Mouse (Mus musculus) left cerebral cortex, postnatal 14 days (tissue): ENCODE data around the gene Prr15l. TPM values are rescaled to one million over a fixed set of nuclear protein-coding genes. Genes with fewer than 3 reads are reported as not detected.

ENCODE experiments used
- DNase-seq, 2 experiments: peaks; one replicate each; pipeline ENCODE4 v3.0.0; 2021 to 2022; ENCODE audit warnings: low spot score in 2 of 2, mixed read lengths in 1 of 2
- intact Hi-C: fragments of 180-260 bp; cut with DNase I; formaldehyde crosslinking; loops from one replicate; pipeline ENCODE4 v1.15.1; 2025
- total RNA-seq, 2 experiments: library from RNA; stranded (reverse); gene quantifications; 2 replicates each; pipeline ENCODE4 v1.2.3; 2021

Prr15l gene
- total RNA-seq, 2 experiments from 2014 or later = not detected

DNA sequence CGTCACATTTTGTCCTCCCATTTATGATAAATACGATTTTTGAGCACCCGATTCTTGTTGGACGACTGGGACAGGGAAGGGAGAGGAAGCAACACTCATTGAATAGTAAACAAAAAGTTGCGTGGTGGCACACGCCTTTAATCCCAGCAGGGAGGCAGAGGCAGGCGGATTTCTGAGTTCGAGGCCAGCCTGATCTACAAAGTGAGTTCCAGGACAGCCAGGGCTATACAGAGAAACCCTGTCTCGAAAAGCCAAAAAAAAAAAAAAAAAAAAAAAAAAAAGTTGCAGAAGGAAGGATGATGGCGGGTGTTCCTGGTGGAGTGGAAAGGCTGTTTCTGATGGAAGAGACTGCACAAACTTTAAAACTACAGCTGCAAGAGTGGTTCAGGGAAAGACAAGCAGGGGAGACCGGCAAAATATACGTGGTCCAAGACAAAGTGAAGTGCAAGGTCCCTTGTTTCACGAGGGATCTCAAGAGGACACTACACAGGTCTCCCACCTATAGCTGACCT, 11.0 kb upstream of the Prr15l start:
- DNase-seq = no peak
- intact Hi-C loops = loop anchor here (2.0 to 5.0 kb wide), 3 partner anchors 46 to 105 kb away; no protein-coding TSS in a partner anchor

DNA sequence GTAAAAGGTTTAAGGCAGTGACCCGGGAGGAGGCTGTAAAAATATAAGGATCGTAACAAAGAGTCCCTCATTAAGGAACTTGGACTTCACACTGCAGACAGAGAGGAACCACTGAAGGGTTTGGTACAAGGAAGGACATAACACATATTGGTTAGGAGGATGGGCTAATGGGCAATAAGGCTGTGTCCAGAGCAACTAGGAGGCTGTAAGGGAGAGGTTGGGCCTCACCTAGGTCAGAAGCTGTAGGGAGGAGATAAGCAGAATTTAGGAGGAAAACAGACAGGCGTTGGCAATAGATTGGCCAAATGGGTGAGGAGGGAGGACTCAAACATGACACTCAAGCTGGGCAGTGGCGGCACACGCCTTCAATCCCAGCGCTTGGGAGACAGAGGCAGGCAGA, 10.5 kb upstream of the Prr15l start:
- intact Hi-C loops = loop anchor here (2.0 to 5.0 kb wide), 3 partner anchors 45 to 105 kb away; no protein-coding TSS in a partner anchor
- DNase-seq = no peak

DNA sequence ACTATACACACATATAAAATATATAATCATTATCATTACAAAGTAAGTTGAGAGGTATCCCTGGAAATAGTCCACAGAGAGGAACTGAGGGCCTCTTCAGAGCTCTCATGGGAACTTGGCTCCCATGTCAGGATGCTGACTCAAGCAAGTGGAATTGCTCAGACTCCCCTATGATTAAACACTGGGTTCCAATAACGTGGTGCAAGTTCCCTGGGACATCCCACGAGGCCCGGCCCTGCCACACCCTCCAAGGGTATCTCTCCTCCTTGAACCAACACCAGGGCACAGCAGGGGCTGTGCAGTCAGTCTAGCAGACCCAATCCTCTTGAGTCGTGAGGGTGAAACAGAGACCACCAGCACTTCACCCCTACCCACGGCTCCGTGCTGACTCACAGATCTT, 8.9 kb upstream of the Prr15l start:
- intact Hi-C loops = loop anchor here (5.0 kb wide), 2 partner anchors 58 to 103 kb away; no protein-coding TSS in a partner anchor
- DNase-seq = no peak

DNA sequence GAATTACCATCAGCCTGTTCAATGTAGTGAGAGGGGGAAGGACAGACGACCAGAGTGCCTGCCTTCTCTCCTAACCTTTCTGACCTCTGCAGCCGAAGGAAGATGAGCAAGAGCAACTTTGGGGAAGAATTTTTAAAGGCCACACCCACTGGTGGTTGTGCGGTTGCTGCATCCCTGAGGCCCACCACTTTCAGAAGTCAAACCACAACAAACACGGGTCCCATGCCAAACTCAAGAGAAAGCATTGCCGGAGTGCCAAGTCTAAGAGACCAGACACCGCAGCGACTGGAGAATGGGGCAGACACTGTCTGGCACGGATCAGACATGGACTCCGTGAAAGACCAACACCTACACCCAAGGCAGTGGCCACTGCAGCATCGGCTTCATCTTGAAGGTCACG, 3.0 kb upstream of the Prr15l start:
- intact Hi-C loops = no loop called here
- DNase-seq = no peak

DNA sequence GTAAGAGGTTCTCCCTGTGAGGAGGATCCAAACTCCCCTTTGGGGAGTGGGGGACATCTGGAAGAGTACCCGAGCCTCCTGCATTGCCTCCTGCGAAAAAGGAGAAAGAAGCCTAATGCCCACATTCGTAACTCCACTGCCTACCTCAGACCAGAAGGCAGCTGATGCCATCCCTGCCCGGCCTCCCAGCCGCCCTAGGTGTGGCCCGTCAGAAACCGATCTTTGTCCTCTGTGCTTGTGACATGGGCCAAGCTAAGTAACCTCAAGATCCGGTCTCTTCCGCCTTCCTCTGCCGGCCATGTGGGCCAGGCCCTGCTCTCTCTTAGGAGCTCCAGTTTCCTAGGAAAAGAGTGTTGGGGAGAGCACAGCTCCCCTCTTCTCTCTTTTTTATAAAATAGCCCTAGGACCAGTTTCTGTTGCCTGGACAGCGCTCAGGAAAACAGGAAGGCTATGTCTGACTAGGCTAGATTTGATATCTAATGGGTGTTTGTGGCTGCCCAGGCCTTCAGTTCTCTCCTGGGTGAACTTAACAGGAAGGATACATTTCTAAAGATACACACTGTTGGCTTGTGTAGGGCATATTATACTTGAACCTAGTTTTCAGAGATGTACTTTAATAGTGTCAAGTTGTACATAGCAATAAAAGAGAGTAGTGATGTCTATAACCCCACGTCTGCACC, 2.3 kb upstream of the Prr15l start:
- intact Hi-C loops = no loop called here
- no peak for DNase-seq

DNA sequence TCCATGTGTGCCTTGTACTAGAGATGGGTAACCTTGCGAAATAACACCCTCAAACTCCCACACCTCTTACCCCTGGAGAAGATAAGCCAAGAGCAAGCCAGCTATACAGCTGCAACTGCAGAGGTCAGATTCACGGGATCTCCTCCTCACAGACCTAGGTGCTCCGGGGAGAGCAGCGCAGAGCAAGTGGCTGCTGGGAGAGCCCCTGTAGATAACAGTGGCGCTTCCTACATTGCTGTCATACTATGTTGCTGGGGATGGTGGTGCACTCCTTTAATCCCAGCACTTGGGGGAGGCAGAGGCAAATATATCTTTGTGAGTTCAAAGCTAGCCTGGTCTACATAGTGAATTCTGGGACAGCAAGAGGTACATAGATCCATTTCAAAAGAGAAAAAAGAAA, 1.3 kb upstream of the Prr15l start:
- no peak for DNase-seq
- intact Hi-C loops = no loop called here

DNA sequence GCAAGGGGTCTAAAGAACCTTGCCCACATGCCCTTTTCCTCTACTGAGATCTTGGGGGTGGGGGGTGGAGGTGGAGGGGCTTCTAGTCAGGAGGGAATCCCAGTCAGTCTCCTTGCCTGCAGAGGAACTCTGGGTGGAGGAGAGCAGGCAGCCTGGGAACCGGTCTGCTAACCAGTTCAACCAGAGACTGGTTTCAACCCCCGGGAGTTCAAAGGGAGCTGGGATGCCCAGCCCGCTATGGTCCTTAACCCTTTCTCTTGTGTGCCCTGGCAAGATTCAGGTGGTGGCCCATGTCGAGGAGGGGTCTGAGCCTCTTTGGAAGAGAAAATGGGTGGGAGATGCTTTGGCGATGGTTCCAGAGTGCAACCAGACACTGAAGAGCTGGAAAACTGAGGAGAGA, 787 bp downstream of the Prr15l start:
- intact Hi-C loops = no loop called here
- DNase-seq = no peak

DNA sequence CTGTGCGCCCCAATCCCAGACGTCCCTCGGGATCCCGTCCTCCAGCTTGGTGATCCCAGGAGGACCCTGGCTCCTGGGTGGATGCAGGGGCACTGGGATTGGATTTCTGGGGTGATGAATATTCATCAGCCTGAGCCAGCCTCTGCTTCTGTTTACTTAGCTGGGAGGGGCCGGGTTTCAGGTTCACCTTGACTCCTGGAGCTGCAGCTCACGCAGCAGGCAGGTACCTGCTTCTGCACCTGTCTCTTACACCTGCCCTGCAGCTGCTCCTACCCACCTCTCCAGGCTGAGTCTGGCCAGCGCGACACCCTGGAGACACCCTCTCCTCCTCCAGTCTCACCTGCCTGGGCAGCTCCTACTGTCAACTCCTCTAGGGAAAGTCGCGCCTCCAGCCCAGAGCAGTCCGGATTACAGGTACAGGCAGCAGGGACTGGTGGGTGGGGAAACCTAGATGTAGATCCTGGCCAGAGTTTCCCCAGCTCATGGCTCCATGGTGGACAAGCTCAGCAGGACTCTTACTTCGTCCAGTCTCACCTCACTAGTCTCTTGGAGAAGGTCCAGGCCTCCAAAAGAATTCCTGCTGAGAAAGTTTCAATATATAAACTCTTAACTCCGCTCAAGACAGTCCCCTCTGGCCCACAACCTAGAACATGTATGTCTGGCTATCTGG, 1.3 kb downstream of the Prr15l start:
- no peak for DNase-seq
- intact Hi-C loops = no loop called here

DNA sequence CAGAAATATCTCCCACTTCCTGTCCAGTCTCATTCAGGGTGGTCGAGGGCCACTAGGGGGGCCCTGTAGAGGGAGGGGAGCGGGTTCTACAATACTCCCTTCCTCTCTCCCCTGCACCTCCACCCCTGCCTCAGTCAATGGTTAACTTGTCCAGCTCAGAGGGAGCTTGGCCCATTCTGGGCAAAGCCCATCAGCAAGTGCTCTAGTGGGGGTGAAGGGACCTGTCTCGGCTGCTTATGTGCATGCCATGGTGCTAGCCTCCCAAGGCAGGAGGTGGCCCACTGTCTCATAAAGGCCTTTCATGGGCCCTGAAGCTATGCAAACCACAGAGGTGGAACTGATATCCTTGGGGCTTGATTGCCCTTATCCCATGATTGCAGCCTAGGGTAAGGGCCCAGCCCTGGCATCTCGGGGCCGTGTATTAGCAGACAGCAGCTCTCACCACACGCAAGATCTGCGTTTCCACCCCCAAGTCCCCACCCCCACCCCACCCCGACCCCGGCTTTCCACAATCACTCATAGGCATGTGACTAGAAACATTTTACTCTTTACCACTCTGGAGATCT, 1.9 kb downstream of the Prr15l start:
- intact Hi-C loops = no loop called here

DNA sequence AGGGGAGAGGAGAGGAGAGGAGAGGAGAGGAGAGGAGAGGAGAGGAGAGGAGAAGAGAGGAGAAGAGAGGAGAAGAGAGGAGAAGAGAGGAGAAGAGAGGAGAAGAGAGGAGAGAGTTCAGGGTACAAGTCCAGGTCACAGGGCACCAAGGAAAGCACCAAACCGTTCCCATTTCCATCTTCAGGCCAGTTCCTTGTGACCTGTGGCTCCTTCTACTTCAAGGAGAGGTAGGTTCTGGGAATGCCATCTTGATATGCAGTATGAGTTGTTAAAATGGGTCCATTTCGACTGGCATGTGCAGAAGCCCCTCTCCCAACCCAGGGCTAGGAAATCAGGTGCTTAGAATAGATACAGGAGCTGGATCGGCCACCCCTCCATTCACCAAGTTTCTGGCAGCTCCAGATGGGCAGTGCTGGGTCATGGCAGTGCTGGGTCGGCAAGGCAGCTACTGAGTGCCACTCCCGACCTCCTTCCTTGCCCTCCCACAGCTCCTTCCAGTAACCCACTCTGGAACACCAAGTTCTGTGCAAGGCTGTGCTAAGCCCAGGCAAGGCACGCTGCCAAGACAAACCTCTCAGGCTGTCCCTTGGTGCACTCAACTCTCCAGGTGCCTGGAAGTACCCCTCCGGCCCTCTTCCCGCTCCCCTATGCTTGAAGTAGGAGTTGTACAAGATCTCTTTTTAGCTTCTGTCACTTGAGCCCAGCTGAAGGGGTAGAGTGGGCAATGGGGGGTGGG, 3.6 kb downstream of the Prr15l start:
- intact Hi-C loops = no loop called here
- no peak for DNase-seq

More for the DNA sequence above, 1.9 kb downstream of the Prr15l start:
- DNase-seq = no peak

DNA sequence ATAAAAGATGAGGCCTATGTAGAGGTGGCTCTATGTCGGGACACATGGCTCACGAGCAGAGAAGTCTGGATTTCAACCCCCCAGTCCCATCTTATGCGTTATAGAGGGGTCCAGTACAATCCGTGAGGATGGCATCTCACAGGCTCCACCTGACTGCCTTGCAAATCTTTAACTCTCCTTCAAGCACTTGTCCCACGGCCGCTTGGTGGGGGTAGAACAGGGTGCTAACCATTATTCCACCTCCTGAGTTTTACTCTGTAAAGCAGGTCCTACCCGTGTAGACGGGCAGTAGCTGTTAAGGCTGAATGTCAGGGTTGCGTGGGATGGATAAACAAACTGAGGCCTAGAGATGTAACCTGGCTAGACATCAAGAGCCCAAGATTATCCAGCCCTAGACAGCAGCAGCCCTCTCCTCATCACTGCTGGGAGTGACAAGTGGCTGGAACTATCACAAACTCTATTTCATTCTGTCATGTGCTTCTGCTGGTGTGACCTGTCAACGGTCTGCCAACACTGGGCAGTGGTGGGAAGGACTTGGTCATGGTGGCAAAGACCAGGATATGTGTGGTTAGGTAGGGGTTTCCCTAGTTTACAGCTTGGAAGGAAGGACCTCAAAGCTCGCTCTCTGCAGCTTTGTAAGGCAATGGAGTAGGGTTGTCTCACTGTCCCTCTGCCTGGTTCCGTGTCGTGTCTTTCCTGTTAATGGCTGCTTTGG, 5.8 kb downstream of the Prr15l start:
- no peak for DNase-seq
- intact Hi-C loops = no loop called here

DNA sequence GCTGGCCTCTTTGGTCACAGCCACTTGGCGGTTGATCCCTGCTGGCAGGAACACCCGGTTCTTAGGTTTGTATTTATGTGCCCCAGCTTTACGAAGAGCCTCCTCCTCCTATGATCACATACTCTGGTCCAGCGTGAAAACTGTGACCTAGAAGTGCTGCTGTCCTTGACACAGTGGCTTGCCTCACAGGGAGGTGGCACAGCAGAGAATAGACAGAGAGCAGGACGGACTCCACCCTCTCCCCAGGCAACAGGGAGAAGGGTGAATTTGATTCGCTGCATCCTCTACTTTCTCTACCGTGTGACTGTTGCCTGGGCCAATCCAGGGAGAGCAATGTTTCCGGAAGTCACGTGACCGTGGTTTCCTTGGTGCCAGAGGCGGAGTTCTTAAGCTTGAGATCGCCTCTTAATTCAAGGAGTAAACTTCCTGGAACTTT, 7.0 kb downstream of the Prr15l start:
- DNase-seq = peak; percentile 45 to 77

DNA sequence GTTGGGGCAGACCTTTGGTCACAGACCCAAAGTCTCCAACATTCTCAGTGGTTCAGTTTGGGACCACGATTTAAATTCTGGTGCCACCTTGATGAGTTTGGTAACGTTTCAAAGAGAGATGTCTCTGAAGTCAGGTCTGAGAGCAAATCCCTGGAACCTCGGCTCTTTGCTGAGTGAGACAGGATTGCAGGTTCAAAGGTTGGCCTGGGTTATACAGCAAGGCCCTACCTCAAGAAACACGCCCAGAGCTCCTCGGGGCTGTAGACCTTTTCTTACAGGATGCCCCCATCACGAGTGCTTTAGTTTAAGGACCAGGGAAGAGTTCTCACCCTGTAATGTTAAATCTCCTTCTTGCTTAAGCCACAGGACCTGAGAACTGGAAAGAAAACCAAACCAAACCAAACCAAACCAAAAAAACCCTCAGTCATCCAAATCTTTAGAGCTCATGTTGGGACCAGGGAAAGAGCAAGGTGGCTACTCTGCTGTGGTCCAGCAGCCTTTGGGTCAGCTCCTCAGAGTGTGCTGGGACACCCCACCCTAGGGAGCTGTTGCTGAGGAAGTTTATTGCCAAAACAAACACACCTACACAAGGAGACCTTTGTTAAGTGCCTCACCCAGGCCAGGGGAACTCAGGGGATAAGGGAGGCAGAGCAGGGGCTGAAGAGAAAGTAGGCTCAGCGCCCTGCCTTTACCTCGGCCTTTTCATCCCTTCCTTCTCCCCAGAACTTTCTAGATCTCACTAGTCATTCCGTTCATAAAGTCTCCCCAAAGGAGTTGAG, 8.2 kb downstream of the Prr15l start:
- intact Hi-C loops = no loop called here
- DNase-seq = no peak

More for the DNA sequence above, 7.0 kb downstream of the Prr15l start:
- intact Hi-C loops = no loop called here

DNA sequence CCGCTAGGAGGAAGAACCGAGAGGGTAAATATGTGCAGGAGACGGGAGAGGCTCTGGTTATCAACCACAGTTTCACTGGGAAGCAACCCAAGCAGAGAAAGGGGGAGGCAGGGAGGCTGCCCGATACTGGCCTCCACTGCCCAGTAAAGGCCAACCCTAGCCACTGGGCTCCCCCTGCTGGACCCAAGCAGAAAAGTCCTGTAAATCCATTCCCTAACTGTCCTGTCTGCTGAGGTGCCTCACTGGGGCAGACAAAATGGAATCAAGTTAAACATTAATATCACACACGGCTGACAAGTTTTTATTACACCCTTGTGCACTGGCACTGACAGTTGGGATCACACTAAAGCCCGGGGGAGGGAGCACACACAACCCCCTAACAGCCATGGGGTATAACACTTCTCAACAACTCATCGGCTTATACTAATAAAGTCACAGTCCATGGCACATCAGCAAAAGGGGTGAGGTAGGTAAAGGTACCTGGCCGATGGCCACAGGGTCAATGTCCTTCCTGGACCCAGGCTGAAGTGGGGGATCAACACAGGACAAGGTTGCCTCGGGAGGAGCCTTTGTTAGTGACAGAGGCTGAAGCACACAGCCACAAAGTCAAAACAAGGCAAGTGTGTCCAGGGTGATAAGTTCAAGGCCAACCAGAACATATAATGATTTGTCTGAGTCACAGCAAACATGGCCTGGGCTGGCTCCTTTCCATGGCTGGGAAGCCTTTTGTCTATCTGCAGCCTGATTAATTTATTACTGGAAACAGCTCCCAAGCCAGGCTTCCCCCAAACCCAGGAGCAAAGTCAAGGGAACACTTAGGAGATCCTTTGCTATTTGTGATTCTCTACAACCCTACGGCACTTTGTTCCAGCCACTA, 9.9 kb downstream of the Prr15l start:
- DNase-seq = no peak
- intact Hi-C loops = no loop called here

DNA sequence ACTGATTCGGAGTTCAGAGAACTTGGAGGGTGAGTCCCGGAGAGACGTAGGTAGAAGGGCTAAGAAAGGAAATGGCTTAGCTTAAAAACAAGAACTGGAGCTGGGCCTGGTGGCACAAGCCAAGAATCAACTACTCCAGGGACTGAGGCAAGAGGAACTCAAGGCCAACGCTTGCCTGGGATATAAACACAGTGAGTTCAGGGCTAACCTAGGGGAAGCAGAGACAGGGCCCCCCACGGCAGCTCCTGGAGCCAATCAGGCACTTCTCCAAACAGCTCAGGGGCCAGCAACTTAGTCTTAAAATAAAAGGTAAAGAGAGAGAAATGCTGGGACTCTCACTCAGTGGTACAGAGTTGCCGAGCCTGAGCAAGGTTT, 10.5 kb downstream of the Prr15l start:
- no peak for DNase-seq
- intact Hi-C loops = no loop called here

DNA sequence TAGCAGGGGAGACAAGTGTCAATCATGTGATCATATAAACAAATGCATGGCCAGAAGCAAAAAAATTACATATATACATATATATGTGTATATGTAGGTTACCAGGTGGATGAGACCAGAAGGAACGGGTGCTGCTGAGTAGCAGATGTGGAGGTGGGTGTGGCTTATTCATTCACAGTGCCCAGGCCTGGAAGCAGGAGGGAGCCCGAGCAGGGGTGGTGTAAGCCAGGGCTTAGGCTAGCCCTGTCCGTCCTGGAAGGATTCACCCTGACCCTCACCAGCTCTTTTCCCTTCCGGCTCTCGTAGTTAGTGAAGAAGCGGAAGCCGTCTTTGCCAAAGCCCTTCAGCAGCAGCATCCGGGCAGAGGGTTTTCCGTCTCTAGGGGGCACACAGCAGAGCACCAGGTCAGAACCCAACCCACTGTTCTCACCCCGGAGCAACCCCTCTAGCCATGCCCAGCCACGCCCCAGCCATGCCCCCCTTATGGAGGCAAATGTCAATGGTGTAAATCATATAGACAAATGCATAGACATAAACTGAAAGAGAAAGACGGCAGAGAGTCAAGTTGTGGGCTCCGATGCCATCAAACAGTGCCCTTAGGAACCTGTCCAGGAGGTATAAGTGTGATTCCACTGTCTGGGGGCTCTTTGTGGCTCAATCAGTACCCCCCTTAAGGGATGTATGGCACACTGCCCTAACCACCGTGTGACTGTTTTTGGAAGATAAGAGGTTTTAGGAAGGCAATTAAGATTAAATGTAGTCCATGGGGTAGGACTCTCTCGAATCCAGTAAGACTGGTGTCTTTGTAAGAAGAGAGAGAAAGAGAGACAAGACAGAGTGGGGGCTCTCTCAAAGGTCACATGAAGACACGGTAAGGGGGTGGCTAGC, 12.9 kb downstream of the Prr15l start:
- no peak for DNase-seq
- intact Hi-C loops = no loop called here
